29 mouse cellular contexts compared by ENCODE assay signal in the genomic region with DNA sequence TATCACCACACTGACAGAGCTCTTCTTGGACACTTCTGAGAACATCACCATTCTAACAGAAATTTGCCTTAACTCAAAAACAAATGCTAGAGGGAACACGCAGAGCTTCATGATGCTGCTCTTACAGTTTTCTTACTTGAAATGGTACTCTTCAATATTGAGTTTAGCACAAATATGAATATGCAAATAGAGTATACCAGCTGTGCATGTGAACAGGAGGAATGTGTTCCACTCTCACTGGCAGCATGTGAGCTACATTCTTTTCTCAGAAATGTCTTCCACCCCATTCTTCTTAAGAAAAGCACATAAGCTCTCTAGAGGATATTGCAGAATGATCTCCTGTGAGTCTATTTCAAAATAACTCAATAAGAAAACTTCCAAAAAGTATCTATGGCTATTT.
DNase-seq lines count a peak whose midpoint lies in the region; ATAC-seq lines count a peak whose summit lies in the region.
"Had no signal": no experiment of that assay in that cellular context is flagged by ENCODE, and none has a peak within 500 bp of the region (broad histone marks: within the 10 kb centered on the region; RNA-seq: fewer than 3 reads in every experiment).

No protein-coding gene starts in this region.

- DNase-seq in frontal cortex, postnatal 25 days (ENCODE audit: low spot score in 2 of 2) = no peak
- DNase-seq in layer of hippocampus, adult 9-11 months = peak; percentile 32
- DNase-seq in layer of hippocampus, adult 8-10 months (ENCODE audit: low spot score in 2 of 2) = no peak
- DNase-seq in midbrain, embryonic 11.5 days (ENCODE audit: low spot score, missing footprints) = peak; percentile 28
- DNase-seq in telencephalon, adult 2 months (ENCODE audit: low read depth, low spot score) = peak; percentile 42
- no peak for DNase-seq in lung, postnatal 10 days
- DNase-seq: adrenal gland, adult 2 months; adrenal gland, postnatal 14 days; cerebellum, adult 11-12 months; cerebellum, adult 8-10 months; cerebellum, postnatal 10 days; cerebellum, postnatal 36 days; embryo, embryonic 11 days; gastrocnemius, postnatal 25 days; heart, adult 18-20 months; heart, postnatal 10 days; heart, postnatal 36 days had no signal

- H3K9ac ChIP-seq in midbrain, embryonic 11.5 days (ENCODE audit: low read length) = no peak overlapping the region
- H3K9ac ChIP-seq in midbrain, embryonic 15.5 days = no peak overlapping the region
- H3K9ac ChIP-seq: embryonic facial prominence, embryonic 13.5 days; heart, embryonic 12.5 days; heart, embryonic 15.5 days; hindbrain, embryonic 13.5 days had no signal

- peak; percentile 90 for ATAC-seq in frontal cortex, adult (ENCODE audit: low TSS enrichment)
- ATAC-seq in midbrain, embryonic 11.5 days (ENCODE audit: low FRiP score) = no peak
- ATAC-seq in midbrain, embryonic 15.5 days (replicated peaks) = no peak
- ATAC-seq: CD4-positive, CD25-positive, alpha-beta regulatory T cell, adult 4 months; forebrain, embryonic 14.5 days; hindbrain, embryonic 16.5 days had no signal

- no peak overlapping the region for H3K4me3 ChIP-seq in midbrain, embryonic 11.5 days (ENCODE audit: low read depth, low read length)
- H3K4me3 ChIP-seq in midbrain, embryonic 15.5 days = no peak overlapping the region
- H3K4me3 ChIP-seq: embryonic facial prominence, embryonic 10.5 days; embryonic facial prominence, embryonic 13.5 days; erythroblast, embryonic 14.5 days; heart, embryonic 12.5 days; heart, embryonic 15.5 days; hindbrain, embryonic 10.5 days; hindbrain, embryonic 13.5 days had no signal

- no peaks in the 10 kb centered on the region for H3K36me3 ChIP-seq in midbrain, embryonic 11.5 days (ENCODE audit: control insufficient read depth, insufficient read depth, low read length)
- H3K36me3 ChIP-seq in midbrain, embryonic 15.5 days (replicated peaks) = no peaks in the 10 kb centered on the region
- H3K36me3 ChIP-seq: embryonic facial prominence, embryonic 10.5 days; embryonic facial prominence, embryonic 13.5 days; heart, embryonic 12.5 days; heart, embryonic 15.5 days; hindbrain, embryonic 10.5 days; hindbrain, embryonic 13.5 days had no signal

- 82% methylated on average over 1 of the region's 1 CpGs for WGBS in midbrain, embryonic 11.5 days
- 91% methylated on average over 1 of the region's 1 CpGs for WGBS in midbrain, embryonic 15.5 days

- no peak overlapping the region for H3K27ac ChIP-seq in midbrain, embryonic 11.5 days (ENCODE audit: low read depth, low read length)
- no peak overlapping the region for H3K27ac ChIP-seq in midbrain, embryonic 15.5 days
- H3K27ac ChIP-seq: embryonic facial prominence, embryonic 10.5 days; embryonic facial prominence, embryonic 13.5 days; heart, embryonic 15.5 days; hindbrain, embryonic 10.5 days; hindbrain, embryonic 13.5 days had no signal

- H3K27me3 ChIP-seq in midbrain, embryonic 11.5 days (ENCODE audit: control insufficient read depth, insufficient read depth, low read length) = no peaks in the 10 kb centered on the region
- H3K27me3 ChIP-seq in midbrain, embryonic 15.5 days (replicated peaks) = no peaks in the 10 kb centered on the region
- H3K27me3 ChIP-seq: embryonic facial prominence, embryonic 13.5 days; heart, embryonic 12.5 days; heart, embryonic 15.5 days; hindbrain, embryonic 13.5 days had no signal

- no peaks in the 10 kb centered on the region for H3K9me3 ChIP-seq in midbrain, embryonic 11.5 days (ENCODE audit: control insufficient read depth, low read length)
- H3K9me3 ChIP-seq in midbrain, embryonic 15.5 days = no peaks in the 10 kb centered on the region
- H3K9me3 ChIP-seq: embryonic facial prominence, embryonic 10.5 days; embryonic facial prominence, embryonic 13.5 days; heart, embryonic 12.5 days; heart, embryonic 15.5 days; hindbrain, embryonic 10.5 days; hindbrain, embryonic 13.5 days had no signal

- H3K4me1 ChIP-seq in midbrain, embryonic 11.5 days (ENCODE audit: control insufficient read depth, insufficient read depth, low read length) = no peaks in the 10 kb centered on the region
- H3K4me1 ChIP-seq in midbrain, embryonic 15.5 days = no peaks in the 10 kb centered on the region
- H3K4me1 ChIP-seq: embryonic facial prominence, embryonic 10.5 days; embryonic facial prominence, embryonic 13.5 days; heart, embryonic 12.5 days; heart, embryonic 15.5 days; hindbrain, embryonic 10.5 days; hindbrain, embryonic 13.5 days had no signal

- H3K4me2 ChIP-seq in midbrain, embryonic 11.5 days = no peak overlapping the region
- H3K4me2 ChIP-seq in midbrain, embryonic 15.5 days = no peak overlapping the region
- H3K4me2 ChIP-seq: embryonic facial prominence, embryonic 13.5 days; heart, embryonic 12.5 days; heart, embryonic 15.5 days; hindbrain, embryonic 13.5 days had no signal

Comparison
In these comparisons a context has a peak if more than half of its experiments do, and no peak if none do; other contexts are left out.
1. DNase-seq: peak in layer of hippocampus, adult 9-11 months (single experiment), midbrain, embryonic 11.5 days (single experiment) and telencephalon, adult 2 months (single experiment); none in frontal cortex, postnatal 25 days (0 of 2), layer of hippocampus, adult 8-10 months (0 of 2) and lung, postnatal 10 days (single experiment).